Mouse (Mus musculus) gastrocnemius, adult 8-10 months (tissue): Measurements from ENCODE around the gene Col12a1. TPM values are rescaled to one million over a fixed set of nuclear protein-coding genes. Genes with fewer than 3 reads are reported as not detected.
A peak's percentile ranks its signal among the peaks of the same experiment; 100 is the strongest.
"Not testable (repeated sequence)": the region's sequence is repeated elsewhere in the genome, so short reads cannot be mapped to it uniquely, and the experiment has no call there.

ENCODE experiments used
- DNase-seq, 2 experiments: peaks; one replicate each; pipeline ENCODE4 v3.0.0; 2022; ENCODE audit warnings: low spot score in 2 of 2
- total RNA-seq, 4 experiments: library from RNA; stranded (reverse); gene quantifications; 2 replicates each; pipeline ENCODE4 v1.2.4; 2022

Gene Col12a1
- total RNA-seq, 4 experiments from 2014 or later: 2.3 to 6.2 (median 4.3) TPM

DNA sequence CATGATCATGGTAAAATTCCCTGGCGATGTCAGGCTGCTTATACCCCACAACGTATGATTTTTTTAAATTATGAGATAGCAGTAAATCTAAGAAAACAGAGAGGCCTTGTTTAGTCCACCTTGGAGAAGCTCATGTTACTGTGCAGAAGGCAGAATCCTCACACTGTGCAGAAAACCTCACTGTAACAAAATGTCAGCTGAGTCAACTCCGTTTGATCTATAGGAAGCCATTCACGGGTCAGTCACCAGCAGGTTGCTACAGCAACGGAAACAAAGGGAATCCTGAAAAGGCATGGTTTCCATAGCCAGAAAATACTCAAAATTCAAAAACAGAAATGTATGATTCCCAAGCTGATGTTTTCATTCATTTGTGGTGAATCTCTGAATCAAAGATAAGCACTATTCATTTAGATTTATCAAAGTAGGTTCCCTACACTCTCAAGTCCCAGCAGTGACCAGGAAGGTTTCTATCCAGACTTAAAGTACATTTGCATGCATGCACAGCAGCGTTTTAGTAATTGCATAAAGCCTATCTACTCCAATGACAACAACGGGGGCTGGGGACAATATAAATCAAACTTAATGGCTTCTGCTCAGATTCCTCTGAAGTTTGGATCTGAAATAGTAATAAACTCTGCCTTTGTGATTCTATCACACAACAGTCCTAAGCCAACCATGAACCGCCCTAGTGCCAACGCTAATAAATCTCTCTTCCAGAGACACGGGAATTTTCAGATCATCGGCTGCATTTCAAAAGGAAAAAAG lies 28.7 kb downstream of the Col12a1 start:
- no peak for DNase-seq

DNA sequence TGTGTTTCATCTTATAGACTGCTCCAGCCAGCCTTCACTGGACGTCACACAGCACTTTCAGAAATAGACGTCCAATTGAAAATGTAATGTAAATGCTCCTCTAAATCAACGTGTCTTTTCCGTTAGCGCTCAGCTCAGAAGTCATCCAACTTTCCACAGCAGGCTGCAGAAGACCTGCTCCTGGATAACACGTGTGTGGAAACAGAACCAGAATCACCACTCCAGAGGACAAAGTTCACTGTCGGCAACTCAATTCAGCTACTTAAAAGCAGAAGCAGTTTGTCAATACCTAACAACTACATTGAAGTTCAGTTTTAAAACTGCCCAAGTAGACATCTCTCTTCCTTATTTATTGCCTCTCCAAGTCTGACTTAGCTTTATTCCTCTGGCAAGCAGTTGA lies 29.3 kb downstream of the Col12a1 start:
- DNase-seq: no peak

- no peak for DNase-seq
Measured at GRCm38 (mm10) chr9:79687227-79687626, 31.4 kb downstream of the Col12a1 start.

DNA sequence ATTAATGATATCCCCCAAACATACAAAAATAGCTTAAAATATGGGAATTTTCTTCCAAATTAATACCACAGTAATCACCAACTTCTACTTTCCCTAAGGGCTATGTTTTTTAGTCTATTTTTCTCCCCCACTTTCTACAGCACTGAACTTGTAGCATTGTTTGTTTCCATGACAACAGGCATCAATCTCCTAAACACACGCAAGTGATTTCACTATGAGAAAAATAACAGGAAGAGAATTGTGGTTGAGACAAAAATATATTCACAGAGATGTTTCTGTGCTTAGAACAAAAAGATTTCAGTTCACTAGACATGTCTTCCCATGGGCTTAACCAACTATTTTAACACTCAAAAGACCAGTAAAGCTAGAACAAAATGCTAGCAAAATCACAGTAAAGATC lies 32.6 kb downstream of the Col12a1 start:
- DNase-seq: no peak

- DNase-seq: peak in 1 of 2 experiments; percentile 21
Measured at GRCm38 (mm10) chr9:79680453-79681240, 38.0 kb downstream of the Col12a1 start.

DNA sequence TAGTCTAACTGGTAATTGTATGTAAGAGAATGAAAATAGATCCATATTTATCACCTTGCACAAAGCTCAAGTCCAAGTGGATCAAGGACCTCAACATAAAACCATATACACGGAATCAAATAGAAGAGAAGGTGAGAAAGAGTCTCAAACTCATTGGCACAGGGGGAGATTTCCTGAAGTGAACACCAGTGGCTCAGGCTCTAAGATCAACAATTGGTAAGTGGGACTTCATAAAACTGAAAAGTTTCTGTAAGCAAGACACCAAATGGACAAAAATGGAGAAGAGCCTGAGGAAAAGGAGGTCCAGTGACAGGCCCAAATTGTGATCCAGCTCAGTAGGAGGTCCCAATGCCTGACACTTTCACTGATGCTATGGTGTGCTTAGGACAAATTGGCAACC lies 49.8 kb downstream of the Col12a1 start:
- DNase-seq: not testable (repeated sequence)

- no peak for DNase-seq
Measured at GRCm38 (mm10) chr9:79653327-79654150, 65.1 kb downstream of the Col12a1 start.

GRCm38 (mm10) chr9:79648587-79648986 lies 70.0 kb downstream of the Col12a1 start:
- no peak for DNase-seq

- no peak for DNase-seq
Measured at GRCm38 (mm10) chr9:79645757-79646156, 72.9 kb downstream of the Col12a1 start.

- DNase-seq: no peak
Measured at GRCm38 (mm10) chr9:79639430-79640090, 79.1 kb downstream of the Col12a1 start.

DNA sequence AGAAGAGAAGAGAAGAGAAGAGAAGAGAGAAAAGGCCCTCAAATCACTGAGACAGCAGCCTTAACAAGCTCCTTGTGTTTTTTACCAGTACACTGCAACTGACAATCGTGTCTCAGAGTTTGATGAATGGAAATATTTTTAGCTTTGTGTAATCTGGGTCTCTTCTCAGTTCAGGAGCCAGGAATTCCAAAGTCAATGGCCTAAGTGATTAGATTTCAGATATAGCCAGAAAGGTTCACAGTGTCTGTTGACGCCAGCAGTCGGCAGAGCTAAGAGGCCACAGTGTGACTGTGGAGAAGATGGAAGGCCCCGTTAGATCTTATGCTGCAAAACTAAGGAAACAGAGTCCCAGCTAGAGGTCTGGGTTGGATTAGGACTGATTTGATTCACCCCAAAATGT lies 80.8 kb downstream of the Col12a1 start:
- DNase-seq: no peak

- no peak for DNase-seq
Measured at GRCm38 (mm10) chr9:79634076-79634475, 84.6 kb downstream of the Col12a1 start.

- DNase-seq: no peak
Measured at GRCm38 (mm10) chr9:79631186-79631585, 87.4 kb downstream of the Col12a1 start.

GRCm38 (mm10) chr9:79618839-79619597 lies 99.6 kb downstream of the Col12a1 start:
- no peak for DNase-seq

DNA sequence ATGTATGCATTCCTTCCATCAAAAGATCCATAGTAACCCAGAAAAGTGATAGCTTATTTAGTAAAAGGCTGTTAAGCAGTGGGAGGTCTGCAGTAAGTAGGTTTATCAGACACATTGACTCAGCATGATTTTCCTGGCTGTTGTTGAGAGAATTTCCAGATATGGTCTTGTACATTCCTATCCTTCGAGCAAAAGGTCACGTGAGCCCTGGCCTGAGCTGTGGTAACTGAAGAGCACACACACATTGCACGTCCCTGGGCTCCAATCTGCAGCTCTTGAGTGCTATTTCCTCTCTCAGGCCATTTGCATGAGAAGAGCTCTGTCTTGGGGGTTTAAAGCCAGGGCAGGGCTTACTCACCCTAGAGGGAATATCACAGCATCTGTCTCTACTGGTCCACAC lies 101.3 kb downstream of the Col12a1 start:
- DNase-seq: no peak

DNA sequence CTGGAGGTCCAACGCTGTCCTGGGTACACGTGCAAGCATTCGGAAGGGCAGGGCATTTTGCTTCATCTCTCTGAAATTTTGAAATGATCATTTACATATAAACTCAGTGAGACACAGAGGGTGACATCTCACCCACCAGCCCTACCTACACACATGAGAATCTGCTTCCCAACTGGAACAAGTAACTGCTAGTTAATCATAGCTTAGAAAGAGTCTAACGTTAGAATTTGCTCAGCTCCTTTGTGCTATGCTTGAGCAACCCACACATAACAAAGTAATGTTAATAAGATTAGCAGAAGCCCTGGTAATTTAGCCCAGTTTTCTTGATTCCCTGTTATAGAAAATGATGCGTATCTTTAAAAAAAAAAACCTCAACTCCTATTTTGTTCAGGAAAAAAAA lies 102.6 kb downstream of the Col12a1 start:
- DNase-seq: no peak

- DNase-seq: peak; percentile 21 to 35
Measured at GRCm38 (mm10) chr9:79610286-79610685, 108.3 kb downstream of the Col12a1 start.

DNA sequence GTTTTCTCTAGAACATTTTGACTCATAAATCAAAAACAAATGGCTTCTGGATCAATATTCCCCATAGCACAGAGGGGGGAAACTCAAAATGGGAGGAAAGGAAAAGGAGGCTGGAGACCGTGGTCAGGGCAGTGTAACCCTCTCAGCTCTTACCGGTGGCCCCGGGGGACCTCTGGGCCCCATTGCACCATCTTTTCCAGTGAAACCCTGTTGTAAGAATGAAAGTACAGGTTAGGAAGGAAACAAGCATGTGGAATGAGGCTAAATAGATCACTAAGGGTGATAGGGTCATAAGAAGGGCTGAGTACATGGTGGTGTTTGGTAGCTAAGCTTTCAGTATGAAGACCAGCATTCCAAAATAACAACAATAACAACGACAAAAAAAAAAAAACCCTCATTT lies 109.0 kb downstream of the Col12a1 start:
- no peak for DNase-seq

GRCm38 (mm10) chr9:79608795-79609194 lies 109.8 kb downstream of the Col12a1 start:
- no peak for DNase-seq

DNA sequence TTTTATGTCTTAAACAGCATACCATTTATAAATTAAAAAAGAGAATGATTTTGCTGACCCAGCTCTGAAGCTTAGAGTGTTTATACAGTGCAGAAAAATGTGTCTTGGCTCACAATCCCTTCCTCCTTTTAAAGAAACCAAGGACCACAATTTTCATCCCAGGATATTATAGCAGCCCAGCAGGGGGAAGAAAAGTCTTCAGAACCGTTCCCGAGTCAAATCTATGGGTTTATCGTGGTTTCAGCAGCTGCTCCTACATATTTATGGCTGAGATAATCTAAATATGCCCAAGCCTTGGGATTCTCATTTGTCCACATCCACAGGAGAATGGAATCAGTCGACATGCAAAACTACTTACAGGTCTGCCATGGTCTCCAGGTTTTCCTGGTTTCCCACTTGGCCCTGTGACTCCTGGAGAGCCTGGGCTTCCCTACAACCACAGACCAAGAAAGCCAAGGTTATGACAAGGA lies 110.5 kb downstream of the Col12a1 start:
- no peak for DNase-seq
